Mouse (Mus musculus): ENCODE results near the gene Ppp1r3e. TPM values are rescaled to one million over a fixed set of nuclear protein-coding genes. Genes with fewer than 3 reads are reported as not detected.
A peak's percentile ranks its signal among the peaks of the same experiment; 100 is the strongest.

The Ppp1r3e gene
- polyA plus RNA-seq, 1 experiment: 15.7 TPM

DNA sequence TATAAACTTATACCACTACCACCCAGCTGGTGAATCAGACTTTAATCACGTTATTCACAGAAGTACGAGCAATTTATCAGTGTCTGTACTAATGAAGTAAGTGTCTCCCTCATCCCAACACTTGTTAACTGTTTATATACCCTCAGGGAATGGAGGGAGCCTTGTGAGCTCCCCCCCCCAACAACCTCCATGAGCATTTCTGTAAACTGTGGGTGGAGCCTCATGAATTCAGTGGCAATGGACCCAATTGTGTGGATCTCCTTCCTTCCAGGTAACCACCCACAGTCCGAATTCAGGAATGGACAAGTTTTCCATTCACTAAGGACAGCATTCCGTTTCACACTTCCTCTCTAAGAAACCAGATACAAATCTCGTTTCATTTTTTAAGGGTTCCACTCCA is 11.7 kb downstream of the Ppp1r3e start:
- H3K4me1 ChIP-seq (ENCODE audit: control insufficient read depth, insufficient read depth, low read length): no peaks in the 10 kb centered on the region
- no peak overlapping the region for H3K27ac ChIP-seq (ENCODE audit: insufficient read depth, low read length)
- TF ChIP-seq CTCF (IDR thresholded peaks at IDR 0.05; ENCODE audit: extremely low read depth, insufficient read depth, low read length): no peak
- TF ChIP-seq POLR2A (IDR thresholded peaks at IDR 0.05; ENCODE audit: extremely low read depth, insufficient read depth, low read length): no peak
- no peak overlapping the region for H3K4me3 ChIP-seq (ENCODE audit: insufficient read depth, low read length)

DNA sequence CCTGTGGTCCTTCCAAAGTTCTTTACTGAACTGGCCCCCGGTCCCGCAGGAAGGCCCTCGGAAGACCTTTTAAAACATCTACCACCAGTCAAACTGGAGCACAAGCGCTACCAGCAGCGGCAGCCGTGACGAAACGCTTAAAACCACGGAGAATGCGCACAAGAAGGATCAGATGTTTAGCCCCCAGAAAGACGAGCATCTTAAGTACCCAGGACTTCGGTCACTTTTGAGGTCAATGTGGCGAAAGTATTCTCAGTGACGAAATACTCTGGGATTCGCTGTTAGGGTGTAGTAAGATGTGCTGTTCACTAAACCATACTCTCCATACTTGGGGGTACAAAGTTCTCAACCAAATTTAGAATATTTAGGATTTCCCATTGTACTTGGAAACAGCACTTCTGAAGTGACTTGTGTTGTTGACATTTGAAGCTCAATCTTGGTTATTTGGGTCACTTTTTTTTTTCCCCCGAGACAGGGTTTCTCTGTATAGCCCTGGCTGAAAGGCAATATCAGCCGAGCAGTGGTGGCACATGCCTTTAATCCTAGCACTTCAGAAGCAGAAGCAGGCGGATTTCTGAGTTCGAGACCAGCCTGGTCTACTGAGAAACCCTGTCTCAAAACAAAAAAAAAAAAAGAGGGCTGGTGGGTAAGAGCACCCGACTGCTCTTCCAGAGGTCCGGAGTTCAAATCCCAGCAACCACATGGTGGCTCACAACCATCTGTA is 12.9 kb downstream of the Ppp1r3e start:
- peak overlapping the region; percentile 85 for H3K4me3 ChIP-seq (ENCODE audit: insufficient read depth, low read length)
- H3K4me1 ChIP-seq (ENCODE audit: control insufficient read depth, insufficient read depth, low read length): no peaks in the 10 kb centered on the region
- TF ChIP-seq CTCF (IDR thresholded peaks at IDR 0.05; ENCODE audit: extremely low read depth, insufficient read depth, low read length) (no peak), POLR2A (IDR thresholded peaks at IDR 0.05; ENCODE audit: extremely low read depth, insufficient read depth, low read length) (no peak; the same call in 1 of the 2 replicates)
- H3K27ac ChIP-seq (ENCODE audit: insufficient read depth, low read length): peak overlapping the region; percentile 66; the same call in 1 of the 2 replicates

DNA sequence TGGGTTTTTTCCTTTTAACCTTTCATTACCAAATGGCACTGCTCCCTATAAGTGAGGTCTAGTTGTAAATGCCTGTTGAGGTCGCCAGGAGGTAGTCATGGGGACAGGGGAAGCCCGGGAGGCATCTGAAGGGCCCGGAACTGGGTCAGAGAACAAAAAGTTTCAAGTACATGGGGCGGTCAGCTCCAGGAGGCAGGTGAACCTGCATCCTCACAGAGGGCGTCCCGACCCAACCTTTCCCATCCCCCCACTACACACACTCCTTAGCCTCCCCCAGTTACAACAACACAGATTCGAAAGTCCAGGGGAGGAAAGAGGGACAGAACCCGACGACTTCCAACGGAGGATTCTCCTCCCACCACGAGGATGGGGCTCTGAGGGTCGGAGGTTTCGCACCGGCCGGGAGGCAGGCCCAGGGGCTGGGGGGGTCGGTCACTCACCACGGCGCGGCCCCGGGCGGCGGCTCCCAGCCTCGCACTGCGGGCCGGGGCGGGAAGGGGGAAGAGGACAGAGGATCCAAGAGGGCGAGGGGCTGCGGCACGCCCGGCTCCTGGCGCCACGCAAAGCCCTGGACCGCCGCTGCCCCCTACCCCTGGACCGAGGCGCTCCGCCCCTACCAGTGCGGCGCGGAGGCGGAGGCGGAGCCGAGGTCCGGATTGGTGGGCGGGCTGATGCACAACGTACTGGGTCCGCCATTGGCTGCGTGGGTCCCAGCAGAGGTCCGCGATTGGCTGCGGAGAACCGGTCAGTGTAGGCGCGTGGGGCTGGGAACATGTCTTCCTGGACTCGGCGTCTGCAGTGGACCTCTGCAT is 13.6 kb downstream of the Ppp1r3e start:
- Histone ChIP-seq H3K4me3 (ENCODE audit: insufficient read depth, low read length) (peak overlapping the region; percentile 85), H3K27ac (ENCODE audit: insufficient read depth, low read length) (peak overlapping the region; percentile 66; the same call in 1 of the 2 replicates), H3K4me1 (ENCODE audit: control insufficient read depth, insufficient read depth, low read length) (no peaks in the 10 kb centered on the region)
- TF ChIP-seq CTCF (IDR thresholded peaks at IDR 0.05; ENCODE audit: extremely low read depth, insufficient read depth, low read length) (no peak), POLR2A (IDR thresholded peaks at IDR 0.05; ENCODE audit: extremely low read depth, insufficient read depth, low read length) (peak; percentile 84; the same call in 1 of the 2 replicates)

DNA sequence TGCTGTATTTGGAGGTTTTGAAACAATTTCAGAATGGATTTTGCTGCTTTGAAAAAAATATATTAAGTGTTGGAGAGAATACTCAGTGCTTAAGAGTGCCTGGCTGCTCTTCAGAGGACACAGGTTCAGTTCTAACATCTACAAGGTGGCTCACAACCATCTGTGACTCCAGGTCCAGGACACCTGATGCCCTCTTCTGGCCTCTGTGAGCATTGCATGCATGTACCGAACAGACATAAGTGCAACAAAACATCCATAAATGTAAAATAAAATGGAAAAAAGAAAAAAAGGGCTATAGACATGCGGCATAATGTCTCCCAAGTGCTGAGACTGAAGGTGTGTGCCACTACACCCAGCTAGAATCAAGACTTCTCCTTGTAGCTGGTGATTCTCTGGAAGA is 16.8 kb downstream of the Ppp1r3e start:
- H3K4me1 ChIP-seq (ENCODE audit: control insufficient read depth, insufficient read depth, low read length): peaks cover 2% of the 10 kb centered on the region; the same call in 1 of the 2 replicates
- no peak overlapping the region for H3K4me3 ChIP-seq (ENCODE audit: insufficient read depth, low read length)
- TF ChIP-seq CTCF (IDR thresholded peaks at IDR 0.05; ENCODE audit: extremely low read depth, insufficient read depth, low read length) (peak; percentile 68), POLR2A (IDR thresholded peaks at IDR 0.05; ENCODE audit: extremely low read depth, insufficient read depth, low read length) (no peak)
- no peak overlapping the region for H3K27ac ChIP-seq (ENCODE audit: insufficient read depth, low read length)

DNA sequence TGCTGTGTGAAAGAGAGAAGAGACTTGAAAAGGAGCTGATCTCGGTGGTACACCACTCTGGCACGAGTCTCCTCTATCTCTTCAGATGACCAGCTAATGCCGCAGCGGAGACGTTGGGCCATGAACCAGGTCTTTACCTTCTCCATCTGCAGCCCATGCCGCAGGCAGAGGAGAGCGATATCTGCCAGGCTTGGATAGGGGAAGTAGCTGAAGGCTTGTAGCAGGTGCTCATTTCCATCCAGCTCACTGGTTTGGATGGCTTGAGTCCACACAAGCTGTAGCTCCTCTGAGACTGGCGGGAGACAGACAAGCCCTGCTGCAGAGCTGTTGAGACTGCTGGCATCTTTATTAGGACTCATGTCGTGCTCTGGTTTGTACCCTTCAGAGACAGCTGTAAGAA is 19.5 kb downstream of the Ppp1r3e start:
- Histone ChIP-seq H3K27ac (ENCODE audit: insufficient read depth, low read length) (no peak overlapping the region), H3K4me1 (ENCODE audit: control insufficient read depth, insufficient read depth, low read length) (peaks cover 2% of the 10 kb centered on the region; the same call in 1 of the 2 replicates), H3K4me3 (ENCODE audit: insufficient read depth, low read length) (no peak overlapping the region)
- TF ChIP-seq POLR2A (IDR thresholded peaks at IDR 0.05; ENCODE audit: extremely low read depth, insufficient read depth, low read length) (no peak), CTCF (IDR thresholded peaks at IDR 0.05; ENCODE audit: extremely low read depth, insufficient read depth, low read length) (no peak)

DNA sequence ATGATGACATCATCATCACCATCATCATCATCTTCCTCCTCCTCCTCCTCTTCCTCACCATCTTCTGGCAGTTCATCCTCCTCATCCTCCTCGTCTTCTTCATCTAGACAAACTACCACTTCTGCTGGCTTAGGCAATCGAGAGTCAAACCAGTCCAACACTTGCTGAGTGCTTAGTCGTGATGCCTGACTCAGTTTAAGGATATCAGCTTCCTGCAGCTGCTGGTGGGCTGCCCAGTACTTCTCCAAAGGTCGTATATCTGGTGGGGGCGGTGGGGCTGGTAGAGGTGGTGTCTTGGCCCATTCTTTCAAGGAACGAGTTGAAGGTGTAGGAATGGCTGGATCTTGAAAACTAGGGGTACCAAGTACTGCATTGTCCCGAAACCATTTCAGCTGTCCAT is 20.6 kb downstream of the Ppp1r3e start:
- H3K4me3 ChIP-seq (ENCODE audit: insufficient read depth, low read length): no peak overlapping the region
- H3K4me1 ChIP-seq (ENCODE audit: control insufficient read depth, insufficient read depth, low read length): peaks cover 2% of the 10 kb centered on the region; the same call in 1 of the 2 replicates
- TF ChIP-seq POLR2A (IDR thresholded peaks at IDR 0.05; ENCODE audit: extremely low read depth, insufficient read depth, low read length) (no peak), CTCF (IDR thresholded peaks at IDR 0.05; ENCODE audit: extremely low read depth, insufficient read depth, low read length) (no peak)
- H3K27ac ChIP-seq (ENCODE audit: insufficient read depth, low read length): no peak overlapping the region

DNA sequence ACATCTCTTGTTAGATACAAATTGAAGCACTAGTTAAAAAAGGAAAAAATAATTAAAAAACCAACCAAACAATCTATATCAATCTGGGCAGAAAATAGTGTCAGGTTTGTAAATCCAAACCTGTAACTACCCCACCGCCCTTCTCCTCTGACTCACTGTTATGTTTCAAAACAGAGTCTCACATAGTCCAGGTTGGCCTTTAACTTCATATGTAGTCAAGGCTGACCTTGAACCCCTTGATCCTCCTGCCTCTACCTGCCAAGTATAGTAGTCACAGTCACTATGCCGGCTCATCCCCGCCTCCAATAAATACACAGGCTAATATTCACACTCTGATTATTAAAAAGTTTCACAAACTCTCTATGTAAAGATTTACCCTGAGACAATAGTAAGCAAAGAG is 21.6 kb downstream of the Ppp1r3e start:
- no peak overlapping the region for H3K27ac ChIP-seq (ENCODE audit: insufficient read depth, low read length)
- peaks cover 2% of the 10 kb centered on the region; the same call in 1 of the 2 replicates for H3K4me1 ChIP-seq (ENCODE audit: control insufficient read depth, insufficient read depth, low read length)
- no peak for TF ChIP-seq POLR2A (IDR thresholded peaks at IDR 0.05; ENCODE audit: extremely low read depth, insufficient read depth, low read length)
- TF ChIP-seq CTCF (IDR thresholded peaks at IDR 0.05; ENCODE audit: extremely low read depth, insufficient read depth, low read length): no peak
- H3K4me3 ChIP-seq (ENCODE audit: insufficient read depth, low read length): no peak overlapping the region

DNA sequence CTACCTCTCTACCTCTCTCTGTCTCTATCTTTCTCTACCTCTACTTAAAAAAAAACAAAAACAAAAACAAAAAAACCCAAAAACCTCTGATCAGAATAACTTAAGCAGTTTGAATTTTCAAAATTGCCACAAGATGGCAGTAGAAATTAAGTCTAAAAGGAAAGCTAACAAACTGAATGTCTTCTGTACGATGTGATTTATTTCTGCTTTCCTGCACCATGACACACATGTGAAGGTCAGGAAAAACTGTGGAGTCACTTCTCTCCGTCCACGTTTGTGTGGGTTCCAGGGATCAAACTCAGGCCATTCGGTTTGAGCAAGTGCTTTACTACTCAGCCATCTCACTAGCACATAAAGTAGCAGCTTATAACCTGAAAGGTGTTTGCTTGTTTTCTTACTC is 33.9 kb downstream of the Ppp1r3e start:
- no peak overlapping the region for H3K27ac ChIP-seq (ENCODE audit: insufficient read depth, low read length)
- TF ChIP-seq POLR2A (IDR thresholded peaks at IDR 0.05; ENCODE audit: extremely low read depth, insufficient read depth, low read length) (no peak), CTCF (IDR thresholded peaks at IDR 0.05; ENCODE audit: extremely low read depth, insufficient read depth, low read length) (0 out of 2 replicates have a peak, but pooled peaks have one; percentile 12)

DNA sequence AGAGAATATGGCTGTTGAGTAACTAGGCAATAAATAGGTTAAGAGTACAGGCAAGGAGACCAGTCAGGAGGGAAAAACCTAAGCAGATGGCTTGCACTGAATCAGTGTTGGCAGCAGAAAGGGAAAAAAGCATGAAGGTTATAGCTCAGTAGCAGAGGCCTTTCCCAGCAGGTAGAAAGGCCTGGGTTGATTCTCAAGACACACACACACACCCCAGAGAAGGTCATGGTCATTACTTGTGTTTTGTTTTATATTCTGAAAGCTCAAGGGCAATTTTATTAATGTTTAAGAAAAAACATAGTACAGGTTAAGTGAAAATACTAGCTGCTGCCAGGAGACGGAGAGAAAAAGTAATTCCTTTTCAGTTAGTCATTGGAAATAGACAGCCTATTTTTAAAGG is 53.6 kb downstream of the Ppp1r3e start:
- Histone ChIP-seq H3K4me3 (ENCODE audit: insufficient read depth, low read length) (no peak overlapping the region), H3K27ac (ENCODE audit: insufficient read depth, low read length) (no peak overlapping the region), H3K4me1 (ENCODE audit: control insufficient read depth, insufficient read depth, low read length) (no peaks in the 10 kb centered on the region)
- no peak for TF ChIP-seq CTCF (IDR thresholded peaks at IDR 0.05; ENCODE audit: extremely low read depth, insufficient read depth, low read length)
- no peak for TF ChIP-seq POLR2A (IDR thresholded peaks at IDR 0.05; ENCODE audit: extremely low read depth, insufficient read depth, low read length)

More for the DNA sequence above, 33.9 kb downstream of the Ppp1r3e start:
- no peak overlapping the region for H3K4me3 ChIP-seq (ENCODE audit: insufficient read depth, low read length)
- H3K4me1 ChIP-seq (ENCODE audit: control insufficient read depth, insufficient read depth, low read length): peaks cover 1% of the 10 kb centered on the region; the same call in 1 of the 2 replicates

Other genes with a start within 250 kb of the Ppp1r3e start
- not detected in 2 replicates for gene Gm17606, start 236.6 kb downstream of the Ppp1r3e start, polyA plus RNA-seq (2012; rRNA removed)
- 13.3 and 18.6 TPM in 2 replicates for gene Cdh24, start 236.2 kb downstream of the Ppp1r3e start, polyA plus RNA-seq (2012; rRNA removed)
- 35.1 and 37.9 TPM in 2 replicates for gene 1700123O20Rik, start 191.3 kb downstream of the Ppp1r3e start, polyA plus RNA-seq (2012; rRNA removed)
- gene Acin1, start 190.6 kb downstream of the Ppp1r3e start, polyA plus RNA-seq (2012; rRNA removed): 169 and 194 TPM in 2 replicates
- 0.04 and 0.06 TPM in 2 replicates for gene Gm29776, start 178.7 kb downstream of the Ppp1r3e start, polyA plus RNA-seq (2012; rRNA removed)
- 0.09 TPM in 1 of 2 replicates, not detected in the other for gene Cebpe, start 165.4 kb downstream of the Ppp1r3e start, polyA plus RNA-seq (2012; rRNA removed)
- 51.3 and 54.7 TPM in 2 replicates for gene Slc7a8, start 95.6 kb downstream of the Ppp1r3e start, polyA plus RNA-seq (2012; rRNA removed)
- gene Rnf212b, start 63.4 kb downstream of the Ppp1r3e start, polyA plus RNA-seq (2012; rRNA removed): not detected in 2 replicates
- 9.6 TPM in 2 replicates for gene Homez, start 6.6 kb downstream of the Ppp1r3e start, polyA plus RNA-seq (2012; rRNA removed)
- 109 and 115 TPM in 2 replicates for gene Bcl2l2, start 5.8 kb upstream of the Ppp1r3e start, polyA plus RNA-seq (2012; rRNA removed)
- gene Gm20521, start 5.9 kb upstream of the Ppp1r3e start, polyA plus RNA-seq (2012; rRNA removed): 0.15 and 0.50 TPM in 2 replicates
- gene Pabpn1, start 14.9 kb upstream of the Ppp1r3e start, polyA plus RNA-seq (2012; rRNA removed): 414 and 456 TPM in 2 replicates
- gene Slc22a17, start 35.6 kb upstream of the Ppp1r3e start, polyA plus RNA-seq (2012; rRNA removed): 776 and 795 TPM in 2 replicates
- 7.5 and 8.2 TPM in 2 replicates for gene Efs, start 48.6 kb upstream of the Ppp1r3e start, polyA plus RNA-seq (2012; rRNA removed)
- gene Il25, start 55.1 kb upstream of the Ppp1r3e start, polyA plus RNA-seq (2012; rRNA removed): 0.13 and 0.17 TPM in 2 replicates
- 136 and 169 TPM in 2 replicates for gene Cmtm5, start 58.7 kb upstream of the Ppp1r3e start, polyA plus RNA-seq (2012; rRNA removed)
- 0.17 TPM in 1 of 2 replicates, not detected in the other for gene Myh6, start 89.4 kb upstream of the Ppp1r3e start, polyA plus RNA-seq (2012; rRNA removed)
- gene Gm17428, start 99.4 kb upstream of the Ppp1r3e start, polyA plus RNA-seq (2012; rRNA removed): not detected in 2 replicates
- 29.0 and 34.8 TPM in 2 replicates for gene Myh7, start 117.1 kb upstream of the Ppp1r3e start, polyA plus RNA-seq (2012; rRNA removed)
- gene Ngdn, start 137.9 kb upstream of the Ppp1r3e start, polyA plus RNA-seq (2012; rRNA removed): 35.3 and 38.6 TPM in 2 replicates
- gene Zfhx2, start 214.8 kb upstream of the Ppp1r3e start, polyA plus RNA-seq (2012; rRNA removed): 13.0 and 13.1 TPM in 2 replicates
- 13.8 and 14.5 TPM in 2 replicates for gene Thtpa, start 217.2 kb upstream of the Ppp1r3e start, polyA plus RNA-seq (2012; rRNA removed)
- 14.7 and 15.4 TPM in 2 replicates for gene Ap1g2, start 229.0 kb upstream of the Ppp1r3e start, polyA plus RNA-seq (2012; rRNA removed)
- gene Jph4, start 239.4 kb upstream of the Ppp1r3e start, polyA plus RNA-seq (2012; rRNA removed): 244 and 247 TPM in 2 replicates